Mouse (Mus musculus) lung, adult 2 months (tissue): ENCODE measurements around the gene Grm7. TPM values are rescaled to one million over a fixed set of nuclear protein-coding genes. Genes with fewer than 3 reads are reported as not detected.

Experiments
- DNase-seq: peaks from one replicate; pipeline ENCODE4 v3.0.0; 2022
- H3K4me1 ChIP-seq: fragments of 200-500 bp; 2 replicates; pipeline ENCODE4 v1.6.1; 2011; ENCODE audit warnings: low read length; ENCODE audit not compliant: control insufficient read depth, insufficient read depth
- H3K4me3 ChIP-seq: fragments of 200-500 bp; replicated peaks from 2 replicates; pipeline ENCODE3; 2011; ENCODE audit warnings: low read depth, mild to moderate bottlenecking, control low read depth, low read length; ENCODE audit errors: extremely low read depth
- CTCF ChIP-seq: fragments of 200-500 bp; IDR thresholded peaks from 2 replicates; pipeline ENCODE4 v1.5.1; 2011; ENCODE audit warnings: mild to moderate bottlenecking, low read length, control low read depth; ENCODE audit not compliant: insufficient read depth
- POLR2A ChIP-seq: fragments of 200-500 bp; IDR thresholded peaks from 2 replicates; pipeline ENCODE4 v1.6.1; 2011; ENCODE audit warnings: low read depth, mild to moderate bottlenecking, control low read depth, low read length, borderline replicate concordance; ENCODE audit errors: extremely low read depth
- WGBS: fragments of 180-500 bp; shearing (Covaris S2); methylation state at CpG from one replicate; pipeline ENCODE4 v1.1.7; 2018; 5-methylcytosine and 5-hydroxymethylcytosine counted together
- polyA plus RNA-seq: library from polyadenylated mRNA; depleted of rRNA; stranded (reverse); fragments of >200 nt; gene quantifications from 2 replicates; pipeline ENCODE4 v1.2.3, GENCODE M21; 2012

Grm7 gene
- polyA plus RNA-seq, 1 experiment: 0.02 TPM

- H3K4me3 ChIP-seq: no peak overlapping the region
- no peak for DNase-seq
- WGBS: 84% methylated on average over 4 of the region's 4 CpGs
- TF ChIP-seq POLR2A: no peak
- TF ChIP-seq CTCF: no peak
- no peaks in the 10 kb centered on the region for H3K4me1 ChIP-seq
Measured at GRCm38 (mm10) chr6:110723371-110723770, 78.0 kb downstream of the Grm7 start.

GRCm38 (mm10) chr6:110733914-110734313 is 88.5 kb downstream of the Grm7 start:
- no peak overlapping the region for H3K4me3 ChIP-seq
- TF ChIP-seq CTCF (no peak), POLR2A (no peak)
- 84% methylated on average over 2 of the region's 2 CpGs for WGBS
- DNase-seq: no peak
- no peaks in the 10 kb centered on the region for H3K4me1 ChIP-seq

GRCm38 (mm10) chr6:110743981-110744670 is 98.7 kb downstream of the Grm7 start:
- TF ChIP-seq POLR2A (no peak), CTCF (no peak)
- DNase-seq: no peak
- Histone ChIP-seq H3K4me1 (no peaks in the 10 kb centered on the region), H3K4me3 (no peak overlapping the region)
- WGBS: 20% methylated on average over 7 of the region's 7 CpGs

- H3K4me3 ChIP-seq: no peak overlapping the region
- no peak for TF ChIP-seq CTCF
- no peak for TF ChIP-seq POLR2A
- H3K4me1 ChIP-seq: no peaks in the 10 kb centered on the region
- WGBS: 89% methylated on average over 5 of the region's 5 CpGs
- no peak for DNase-seq
Measured at GRCm38 (mm10) chr6:110755921-110756320, 110.5 kb downstream of the Grm7 start.

GRCm38 (mm10) chr6:110769588-110769987 is 124.2 kb downstream of the Grm7 start:
- no peak for TF ChIP-seq POLR2A
- TF ChIP-seq CTCF: no peak
- no peak for DNase-seq
- Histone ChIP-seq H3K4me1 (no peaks in the 10 kb centered on the region), H3K4me3 (no peak overlapping the region)

- H3K4me3 ChIP-seq: no peak overlapping the region
- no peak for DNase-seq
- TF ChIP-seq CTCF: no peak
- no peak for TF ChIP-seq POLR2A
- H3K4me1 ChIP-seq: no peaks in the 10 kb centered on the region
- 39% methylated on average over 1 of the region's 1 CpGs for WGBS
Measured at GRCm38 (mm10) chr6:110772652-110773051, 127.3 kb downstream of the Grm7 start.

GRCm38 (mm10) chr6:110776046-110776445 is 130.7 kb downstream of the Grm7 start:
- WGBS: 88% methylated on average over 6 of the region's 6 CpGs
- no peaks in the 10 kb centered on the region for H3K4me1 ChIP-seq
- no peak overlapping the region for H3K4me3 ChIP-seq
- DNase-seq: no peak
- TF ChIP-seq CTCF: no peak
- TF ChIP-seq POLR2A: no peak

GRCm38 (mm10) chr6:110785497-110785928 is 140.1 kb downstream of the Grm7 start:
- TF ChIP-seq CTCF: no peak
- TF ChIP-seq POLR2A: no peak
- Histone ChIP-seq H3K4me1 (no peaks in the 10 kb centered on the region), H3K4me3 (no peak overlapping the region)
- WGBS: 65% methylated on average over 1 of the region's 1 CpGs
- no peak for DNase-seq

- no peak for TF ChIP-seq CTCF
- TF ChIP-seq POLR2A: no peak
- Histone ChIP-seq H3K4me3 (no peak overlapping the region), H3K4me1 (no peaks in the 10 kb centered on the region)
- DNase-seq: no peak
- WGBS: 79% methylated on average over 2 of the region's 2 CpGs
Measured at GRCm38 (mm10) chr6:110792696-110793095, 147.3 kb downstream of the Grm7 start.

- no peak for DNase-seq
- WGBS: 34% methylated on average over 5 of the region's 5 CpGs
- H3K4me1 ChIP-seq: no peaks in the 10 kb centered on the region
- no peak for TF ChIP-seq POLR2A
- TF ChIP-seq CTCF: no peak
- no peak overlapping the region for H3K4me3 ChIP-seq
Measured at GRCm38 (mm10) chr6:110807481-110807880, 162.1 kb downstream of the Grm7 start.

GRCm38 (mm10) chr6:110812214-110812613 is 166.8 kb downstream of the Grm7 start:
- 44% methylated on average over 5 of the region's 5 CpGs for WGBS
- Histone ChIP-seq H3K4me1 (no peaks in the 10 kb centered on the region), H3K4me3 (no peak overlapping the region)
- DNase-seq: no peak
- TF ChIP-seq CTCF: no peak
- no peak for TF ChIP-seq POLR2A
